Mouse (Mus musculus) bone marrow, adult 2 months (tissue): Measurements from ENCODE around the gene Cxcr5.

ENCODE experiments used
- CTCF ChIP-seq: fragments of 200-500 bp; IDR thresholded peaks from 2 replicates; pipeline ENCODE4 v1.5.1; 2011; ENCODE audit warnings: low read length, control low read depth; ENCODE audit not compliant: control insufficient read depth, insufficient read depth
- POLR2A ChIP-seq: fragments of 200-500 bp; IDR thresholded peaks from 2 replicates; pipeline ENCODE4 v1.6.1; 2011; ENCODE audit warnings: low read depth, mild to moderate bottlenecking, control low read depth, low read length, borderline replicate concordance; ENCODE audit not compliant: control insufficient read depth

GRCm38 (mm10) chr9:44602766-44603165 lies 41.1 kb upstream of the Cxcr5 start:
- TF ChIP-seq POLR2A: no peak
- TF ChIP-seq CTCF: no peak
